Mouse (Mus musculus) spleen, adult 2 months (tissue): ENCODE data around the gene Spats2l. TPM values are rescaled to one million over a fixed set of nuclear protein-coding genes. Genes with fewer than 3 reads are reported as not detected.
A peak's percentile ranks its signal among the peaks of the same experiment; 100 is the strongest.

Experiments
- DNase-seq, 2 experiments: peaks; one replicate each; pipeline versions ENCODE4 v3.0.0 to v3.0.0-alpha.2; 2012 to 2021; ENCODE audit warnings: low spot score in 2 of 2, low read depth in 1 of 2
- H3K27ac ChIP-seq: fragments of 200-500 bp; 2 replicates; pipeline ENCODE4 v1.5.1; 2012; ENCODE audit warnings: low read length, inconsistent platforms; ENCODE audit not compliant: insufficient read depth
- H3K27me3 ChIP-seq: fragments of 200-500 bp; 2 replicates; pipeline ENCODE4 v1.6.1; 2012; ENCODE audit warnings: mild to moderate bottlenecking, moderate library complexity, low read length, inconsistent platforms; ENCODE audit not compliant: control insufficient read depth, insufficient read depth
- H3K36me3 ChIP-seq: fragments of 200-500 bp; 2 replicates; pipeline ENCODE4 v1.6.1; 2012; ENCODE audit warnings: mild to moderate bottlenecking, low read length, inconsistent platforms; ENCODE audit not compliant: control insufficient read depth, insufficient read depth
- H3K4me1 ChIP-seq: fragments of 200-500 bp; 2 replicates; pipeline ENCODE4 v1.6.1; 2011; ENCODE audit warnings: inconsistent platforms; ENCODE audit not compliant: control insufficient read depth, insufficient read depth, insufficient read length
- H3K4me3 ChIP-seq: fragments of 200-500 bp; 2 replicates; pipeline ENCODE4 v1.5.1; 2011; ENCODE audit warnings: mild to moderate bottlenecking, inconsistent platforms; ENCODE audit not compliant: insufficient read depth, insufficient read length; ENCODE audit errors: extremely low read depth
- CTCF ChIP-seq: fragments of 200-500 bp; IDR thresholded peaks from 2 replicates; pipeline ENCODE4 v1.5.1; 2011; ENCODE audit warnings: mild to moderate bottlenecking, inconsistent platforms; ENCODE audit not compliant: insufficient read depth, insufficient read length, insufficient replicate concordance; ENCODE audit errors: extremely low read depth
- POLR2A ChIP-seq: fragments of 200-500 bp; IDR thresholded peaks from 2 replicates; pipeline ENCODE4 v1.6.1; 2011; ENCODE audit warnings: low read depth, low read length, inconsistent platforms
- WGBS: fragments of 180-500 bp; shearing (Covaris S2); methylation state at CpG from one replicate; pipeline ENCODE4 v1.1.7; 2018; 5-methylcytosine and 5-hydroxymethylcytosine counted together
- polyA plus RNA-seq: library from polyadenylated mRNA; depleted of rRNA; stranded (reverse); fragments of >200 nt; gene quantifications from 2 replicates; pipeline ENCODE4 v1.2.3, GENCODE M21; 2012

The Spats2l gene
- polyA plus RNA-seq, 1 experiment = 1.1 TPM

- no peak overlapping the region for H3K4me3 ChIP-seq
- no peak for TF ChIP-seq CTCF
- TF ChIP-seq POLR2A = no peak
- H3K36me3 ChIP-seq = no peaks in the 10 kb centered on the region
- WGBS = 91% methylated on average over 6 of the region's 6 CpGs
- DNase-seq = no peak
- no peak overlapping the region for H3K27ac ChIP-seq
- H3K27me3 ChIP-seq = no peaks in the 10 kb centered on the region
- no peaks in the 10 kb centered on the region for H3K4me1 ChIP-seq
Measured at GRCm38 (mm10) chr1:57878957-57879356, 105.0 kb downstream of the Spats2l start.

- WGBS = 89% methylated on average over 2 of the region's 2 CpGs
- no peaks in the 10 kb centered on the region for H3K4me1 ChIP-seq
- H3K36me3 ChIP-seq = no peaks in the 10 kb centered on the region
- no peak overlapping the region for H3K27ac ChIP-seq
- DNase-seq = no peak
- no peak overlapping the region for H3K4me3 ChIP-seq
- no peak for TF ChIP-seq POLR2A
- TF ChIP-seq CTCF = no peak
- no peaks in the 10 kb centered on the region for H3K27me3 ChIP-seq
Measured at GRCm38 (mm10) chr1:57884867-57885266, 110.9 kb downstream of the Spats2l start.

- DNase-seq = no peak
- no peak overlapping the region for H3K4me3 ChIP-seq
- no peak for TF ChIP-seq CTCF
- no peak for TF ChIP-seq POLR2A
- no peaks in the 10 kb centered on the region for H3K36me3 ChIP-seq
- H3K4me1 ChIP-seq = no peaks in the 10 kb centered on the region
- H3K27ac ChIP-seq = no peak overlapping the region
- H3K27me3 ChIP-seq = no peaks in the 10 kb centered on the region
- WGBS = 51% methylated on average over 5 of the region's 5 CpGs
Measured at GRCm38 (mm10) chr1:57889803-57890202, 115.8 kb downstream of the Spats2l start.

GRCm38 (mm10) chr1:57890259-57890902 lies 116.4 kb downstream of the Spats2l start:
- DNase-seq = no peak
- 68% methylated on average over 5 of the region's 5 CpGs for WGBS
- Histone ChIP-seq H3K4me3 (no peak overlapping the region), H3K36me3 (no peaks in the 10 kb centered on the region), H3K4me1 (no peaks in the 10 kb centered on the region), H3K27me3 (no peaks in the 10 kb centered on the region), H3K27ac (0 out of 2 replicates have a peak overlapping the region, but pooled peaks have one; percentile 35)
- TF ChIP-seq POLR2A (no peak), CTCF (no peak)

- no peak for TF ChIP-seq POLR2A
- TF ChIP-seq CTCF = no peak
- H3K27ac ChIP-seq = no peak overlapping the region
- no peak for DNase-seq
- no peak overlapping the region for H3K4me3 ChIP-seq
- no peaks in the 10 kb centered on the region for H3K36me3 ChIP-seq
- no peaks in the 10 kb centered on the region for H3K4me1 ChIP-seq
- no peaks in the 10 kb centered on the region for H3K27me3 ChIP-seq
- 88% methylated on average over 8 of the region's 8 CpGs for WGBS
Measured at GRCm38 (mm10) chr1:57890903-57891267, 116.9 kb downstream of the Spats2l start.

- TF ChIP-seq POLR2A (no peak), CTCF (no peak)
- Histone ChIP-seq H3K4me3 (no peak overlapping the region), H3K4me1 (no peaks in the 10 kb centered on the region), H3K36me3 (no peaks in the 10 kb centered on the region), H3K27me3 (no peaks in the 10 kb centered on the region), H3K27ac (no peak overlapping the region)
- 91% methylated on average over 3 of the region's 3 CpGs for WGBS
- no peak for DNase-seq
Measured at GRCm38 (mm10) chr1:57901494-57901893, 127.5 kb downstream of the Spats2l start.

- no peaks in the 10 kb centered on the region for H3K4me1 ChIP-seq
- no peak overlapping the region for H3K27ac ChIP-seq
- DNase-seq = no peak
- no peaks in the 10 kb centered on the region for H3K27me3 ChIP-seq
- no peaks in the 10 kb centered on the region for H3K36me3 ChIP-seq
- H3K4me3 ChIP-seq = no peak overlapping the region
- WGBS = 82% methylated on average over 7 of the region's 7 CpGs
- no peak for TF ChIP-seq CTCF
- no peak for TF ChIP-seq POLR2A
Measured at GRCm38 (mm10) chr1:57903793-57904192, 129.8 kb downstream of the Spats2l start.
